Mouse (Mus musculus) liver, adult 2 months (tissue): ENCODE measurements around the gene Fam76b. TPM values are rescaled to one million over a fixed set of nuclear protein-coding genes. Genes with fewer than 3 reads are reported as not detected.
A peak's percentile ranks its signal among the peaks of the same experiment; 100 is the strongest.

Experiments used
- DNase-seq: peaks from one replicate; pipeline ENCODE4 v3.0.0-alpha.2; 2011; ENCODE audit warnings: low read depth, low spot score; ENCODE audit errors: extremely low read depth
- H3K27ac ChIP-seq: fragments of 200-500 bp; replicated peaks from 2 replicates; pipeline ENCODE4 v1.5.1; 2012; ENCODE audit warnings: low read depth, mild to moderate bottlenecking, control low read depth, inconsistent platforms, low read length; ENCODE audit not compliant: insufficient read depth
- H3K27me3 ChIP-seq: fragments of 200-500 bp; 2 replicates; pipeline ENCODE4 v1.6.1; 2012; ENCODE audit warnings: mild to moderate bottlenecking, moderate library complexity, low read length, inconsistent platforms; ENCODE audit not compliant: control insufficient read depth, insufficient read depth
- H3K36me3 ChIP-seq: fragments of 200-500 bp; 2 replicates; pipeline ENCODE4 v1.6.1; 2012; ENCODE audit warnings: low read length, inconsistent platforms; ENCODE audit not compliant: control insufficient read depth, insufficient read depth
- H3K4me1 ChIP-seq: fragments of 200-500 bp; 2 replicates; pipeline ENCODE4 v1.6.1; 2011; ENCODE audit warnings: low read length; ENCODE audit not compliant: control insufficient read depth, insufficient read depth
- H3K4me3 ChIP-seq: fragments of 200-500 bp; 2 replicates; pipeline ENCODE4 v1.5.1; 2011; ENCODE audit warnings: low read depth, mild to moderate bottlenecking, control low read depth, low read length, moderate library complexity; ENCODE audit not compliant: insufficient read depth
- H3K79me2 ChIP-seq: fragments of 200-500 bp; 2 replicates; pipeline ENCODE4 v1.6.1; 2012; ENCODE audit warnings: inconsistent platforms, mild to moderate bottlenecking, low read length, moderate library complexity; ENCODE audit not compliant: control insufficient read depth, insufficient read depth
- H3K9ac ChIP-seq: fragments of 200-500 bp; 2 replicates; pipeline ENCODE4 v1.6.1; 2012; ENCODE audit warnings: low read depth, mild to moderate bottlenecking, control low read depth, inconsistent platforms, low read length
- CTCF ChIP-seq: fragments of 200-500 bp; IDR thresholded peaks from 2 replicates; pipeline ENCODE4 v1.5.1; 2011; ENCODE audit warnings: low read depth, low read length, control low read depth
- POLR2A ChIP-seq: fragments of 200-500 bp; IDR thresholded peaks from 2 replicates; pipeline ENCODE4 v1.6.1; 2011; ENCODE audit warnings: low read length, control low read depth; ENCODE audit not compliant: insufficient read depth; ENCODE audit errors: extremely low read depth
- WGBS: fragments of 180-500 bp; shearing (Covaris S2); methylation state at CpG from one replicate; pipeline ENCODE4 v1.1.7; 2018; 5-methylcytosine and 5-hydroxymethylcytosine counted together
- polyA plus RNA-seq: library from polyadenylated mRNA; depleted of rRNA; stranded (reverse); fragments of >200 nt; gene quantifications from 2 replicates; pipeline ENCODE4 v1.2.3, GENCODE M21; 2012
- total RNA-seq: library from RNA; depleted of rRNA; stranded (reverse); fragments of >200 nt; gene quantifications from 2 replicates; pipeline ENCODE4 v1.2.3, GENCODE M21; 2014

Gene Fam76b
- total and polyA plus RNA-seq, 2 experiments = 1.7 to 9.9 TPM

DNA sequence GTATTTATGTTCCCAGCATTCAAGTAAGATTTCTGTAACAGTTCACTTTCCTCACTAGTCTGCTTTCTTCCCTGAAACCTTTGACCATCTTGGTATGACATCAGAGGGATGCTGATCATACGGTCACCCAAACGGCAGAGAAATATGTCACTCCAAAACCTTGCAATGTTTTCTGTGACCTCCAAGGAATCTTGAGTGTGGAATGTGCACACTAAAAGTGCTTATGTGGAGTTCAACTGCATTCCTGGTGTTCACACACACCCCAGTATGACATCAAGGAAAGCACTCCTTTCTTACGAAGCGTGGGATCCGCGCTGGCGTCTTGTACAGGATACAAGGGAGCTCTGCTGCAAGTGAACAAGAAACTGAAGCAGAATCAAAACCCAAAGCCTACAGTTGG, 20.7 kb upstream of the Fam76b start:
- Histone ChIP-seq H3K4me3 (no peak overlapping the region), H3K9ac (no peak overlapping the region), H3K27me3 (no peaks in the 10 kb centered on the region), H3K27ac (no peak overlapping the region), H3K36me3 (peaks cover 61% of the 10 kb centered on the region), H3K79me2 (no peaks in the 10 kb centered on the region), H3K4me1 (no peaks in the 10 kb centered on the region)
- no peak for DNase-seq
- no peak for TF ChIP-seq POLR2A
- TF ChIP-seq CTCF = no peak
- WGBS = 93% methylated on average over 7 of the region's 7 CpGs

DNA sequence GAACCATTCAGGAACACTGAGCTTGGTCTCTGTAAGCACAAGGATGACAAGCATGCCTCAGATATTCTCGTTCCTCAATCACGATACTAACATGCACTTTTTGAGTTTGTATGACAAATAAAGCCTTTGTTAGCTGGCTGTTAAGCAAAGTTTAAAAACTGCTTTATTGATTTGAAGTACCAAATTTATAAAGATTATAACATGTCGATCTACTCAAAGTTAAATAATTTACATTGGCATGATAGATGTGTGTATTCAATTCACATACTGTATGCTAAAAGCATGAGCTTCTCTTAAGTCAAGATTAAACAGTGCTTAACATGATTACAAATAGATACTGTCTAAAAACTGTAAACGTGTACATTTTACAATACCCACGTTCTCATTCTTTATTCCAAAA, 19.9 kb upstream of the Fam76b start:
- Histone ChIP-seq H3K27ac (no peak overlapping the region), H3K4me1 (no peaks in the 10 kb centered on the region), H3K4me3 (no peak overlapping the region), H3K79me2 (no peaks in the 10 kb centered on the region), H3K9ac (no peak overlapping the region), H3K36me3 (peaks cover 66% of the 10 kb centered on the region), H3K27me3 (no peaks in the 10 kb centered on the region)
- no peak for DNase-seq
- 84% methylated on average over 5 of the region's 5 CpGs for WGBS
- TF ChIP-seq CTCF (no peak), POLR2A (no peak)

DNA sequence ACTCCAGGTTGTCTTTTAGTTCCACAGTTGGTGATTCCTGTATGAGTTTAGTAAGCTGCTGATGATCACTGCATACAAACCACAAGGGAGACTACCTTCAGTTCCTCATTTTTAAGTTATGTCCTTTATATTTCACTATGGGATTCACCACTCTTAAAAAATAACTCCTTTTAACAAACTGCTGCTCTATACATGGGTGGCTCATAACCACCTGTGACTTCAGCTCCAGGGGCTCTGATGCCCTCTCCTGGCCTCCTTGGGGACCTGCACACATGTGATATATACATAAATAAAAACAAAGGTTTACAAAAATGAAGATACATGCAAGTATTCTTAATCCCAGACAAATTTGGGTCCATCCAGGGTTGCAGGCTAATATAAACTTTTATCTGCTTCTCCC, 17.6 kb upstream of the Fam76b start:
- H3K9ac ChIP-seq = no peak overlapping the region
- no peaks in the 10 kb centered on the region for H3K79me2 ChIP-seq
- H3K4me1 ChIP-seq = no peaks in the 10 kb centered on the region
- TF ChIP-seq CTCF = peak; percentile 36; the same call in 1 of the 2 replicates
- TF ChIP-seq POLR2A = no peak
- no peak overlapping the region for H3K4me3 ChIP-seq
- H3K36me3 ChIP-seq = peaks cover 62% of the 10 kb centered on the region
- no peak for DNase-seq
- H3K27ac ChIP-seq = no peak overlapping the region
- H3K27me3 ChIP-seq = no peaks in the 10 kb centered on the region

DNA sequence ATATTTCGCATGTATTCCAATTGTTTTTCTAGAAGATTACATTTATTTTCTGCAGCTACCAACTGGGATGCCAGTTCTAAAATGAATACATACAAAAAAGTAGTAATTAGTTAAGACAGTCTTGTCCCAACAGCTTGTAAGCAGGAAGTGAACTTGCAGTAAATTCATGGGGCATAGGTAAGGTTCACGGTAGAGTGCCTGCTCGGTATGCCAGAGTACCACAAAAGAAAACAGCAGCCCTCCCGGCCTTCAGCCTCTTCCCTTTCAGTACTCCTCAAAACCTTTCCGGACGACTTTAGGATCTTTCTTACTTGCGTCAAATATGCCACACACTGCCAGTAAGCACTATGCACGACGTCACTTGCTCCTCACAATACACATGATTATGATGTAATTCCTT, 9.1 kb upstream of the Fam76b start:
- Histone ChIP-seq H3K36me3 (peaks cover 53% of the 10 kb centered on the region), H3K9ac (no peak overlapping the region), H3K4me3 (no peak overlapping the region), H3K4me1 (no peaks in the 10 kb centered on the region), H3K27ac (no peak overlapping the region), H3K27me3 (no peaks in the 10 kb centered on the region), H3K79me2 (peaks cover 7% of the 10 kb centered on the region)
- no peak for TF ChIP-seq CTCF
- TF ChIP-seq POLR2A = no peak
- 94% methylated on average over 9 of the region's 9 CpGs for WGBS
- DNase-seq = no peak

DNA sequence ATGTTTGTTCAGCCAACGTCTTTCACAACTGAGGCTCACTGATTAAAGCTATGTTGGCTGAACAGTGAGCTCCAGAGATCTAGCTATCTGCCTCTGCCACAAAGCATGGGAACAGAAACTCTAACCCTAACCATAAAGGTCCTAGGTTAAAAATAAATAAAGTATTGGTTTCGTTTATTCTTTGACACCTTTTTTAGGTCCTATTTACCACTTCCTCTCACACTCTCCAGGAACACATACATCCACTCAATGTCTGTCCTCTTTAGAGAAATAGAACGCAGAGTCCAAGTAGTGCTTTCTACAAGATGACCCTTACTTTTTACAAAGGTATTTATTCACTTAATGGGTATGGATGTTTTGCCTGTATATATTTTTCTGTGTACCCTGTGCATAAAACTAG, 6.7 kb upstream of the Fam76b start:
- Histone ChIP-seq H3K4me1 (no peaks in the 10 kb centered on the region; the same call in 1 of the 2 replicates), H3K9ac (no peak overlapping the region), H3K27me3 (no peaks in the 10 kb centered on the region), H3K79me2 (peaks cover 7% of the 10 kb centered on the region), H3K4me3 (no peak overlapping the region), H3K27ac (no peak overlapping the region), H3K36me3 (peaks cover 38% of the 10 kb centered on the region)
- TF ChIP-seq POLR2A (no peak), CTCF (no peak)
- 93% methylated on average over 3 of the region's 3 CpGs for whole genome bisulfite sequencing
- DNase-seq = no peak

DNA sequence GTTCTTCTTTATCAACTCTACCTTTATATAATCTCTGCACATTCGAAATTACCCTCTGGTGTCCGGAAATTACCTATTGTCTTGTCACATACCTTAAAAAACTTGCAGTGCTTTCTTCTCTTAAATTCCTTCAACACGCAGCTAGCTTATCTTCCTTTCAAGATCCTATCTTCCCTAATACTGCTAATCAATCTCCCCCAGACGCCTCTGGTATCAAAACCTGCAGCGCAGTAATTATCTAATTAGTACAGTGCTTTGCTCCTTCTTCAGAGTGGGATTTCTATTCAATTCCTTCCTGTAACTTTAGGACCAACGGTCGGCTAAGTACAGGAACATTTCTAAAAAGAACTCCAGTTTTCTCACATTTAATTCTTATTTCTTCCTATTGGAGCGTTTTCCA, 1.6 kb upstream of the Fam76b start:
- Histone ChIP-seq H3K4me3 (peak overlapping the region; percentile 71; the same call in 1 of the 2 replicates), H3K27me3 (no peaks in the 10 kb centered on the region), H3K79me2 (peaks cover 7% of the 10 kb centered on the region), H3K27ac (peak overlapping the region; percentile 82; the same call in 1 of the 2 replicates), H3K4me1 (peaks cover 1% of the 10 kb centered on the region; the same call in 1 of the 2 replicates), H3K9ac (no peak overlapping the region), H3K36me3 (peaks cover 6% of the 10 kb centered on the region)
- no peak for TF ChIP-seq CTCF
- TF ChIP-seq POLR2A = no peak
- DNase-seq = no peak
- WGBS = 3% methylated on average over 8 of the region's 8 CpGs
